Mouse (Mus musculus): ENCODE data around the gene H2bfm. TPM values are rescaled to one million over a fixed set of nuclear protein-coding genes. Genes with fewer than 3 reads are reported as not detected.
"Not testable (repeated sequence)": the region's sequence is repeated elsewhere in the genome, so short reads cannot be mapped to it uniquely, and the experiment has no call there.

The H2bfm gene
- total RNA-seq (2015) (not detected in 2 replicates), total RNA-seq (2017) (not detected in 2 replicates)

DNA sequence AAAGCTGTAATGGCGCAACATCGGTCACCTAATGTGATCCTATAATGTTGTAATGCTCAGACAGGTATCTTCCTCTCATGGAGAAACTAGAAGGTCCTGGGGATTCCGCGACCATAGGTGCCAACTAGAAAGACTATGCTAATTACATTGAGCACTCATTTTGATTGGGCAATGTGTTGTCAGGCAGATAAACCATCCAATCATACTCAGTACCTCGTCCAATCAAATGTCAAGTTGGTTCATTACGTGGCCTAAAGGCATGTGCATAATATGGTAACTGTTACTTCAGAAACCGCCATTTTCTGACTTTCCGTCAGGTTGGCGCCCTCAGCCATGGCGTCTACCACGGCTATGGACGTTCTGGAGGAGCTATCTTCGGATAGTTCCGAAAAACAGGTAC is at the start of gene H2bfm:
Gene H2bfm (plus strand): TSS at position 295 of the 400 bp plus-strand sequence.
- ATAC-seq (replicated peaks; ENCODE audit: poor library complexity): no peak

DNA sequence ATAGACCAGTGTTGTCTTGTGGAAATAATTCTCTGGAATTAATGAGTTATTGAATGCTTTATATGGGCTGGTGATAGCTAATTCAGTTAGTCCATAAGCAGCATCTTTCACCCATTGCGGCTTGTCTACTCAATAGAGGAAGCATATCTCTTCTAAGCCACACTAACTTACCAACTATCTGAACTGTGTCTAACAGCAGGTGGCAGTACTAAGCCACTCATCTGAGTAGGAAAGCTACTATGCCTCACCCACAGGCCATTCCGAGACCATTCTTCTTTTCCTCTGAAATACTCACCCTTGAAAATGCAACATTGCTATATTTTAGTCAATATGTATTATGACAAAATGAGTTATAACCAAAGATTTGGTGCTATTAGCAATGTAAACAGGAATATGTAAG is 31.4 kb upstream of the H2bfm start:
- peak; percentile 90 for ATAC-seq (replicated peaks; ENCODE audit: poor library complexity)

- no peak for ATAC-seq (replicated peaks; ENCODE audit: poor library complexity)
Observed at GRCm38 (mm10) chrX:136904369-136904768, 22.8 kb upstream of the H2bfm start.

DNA sequence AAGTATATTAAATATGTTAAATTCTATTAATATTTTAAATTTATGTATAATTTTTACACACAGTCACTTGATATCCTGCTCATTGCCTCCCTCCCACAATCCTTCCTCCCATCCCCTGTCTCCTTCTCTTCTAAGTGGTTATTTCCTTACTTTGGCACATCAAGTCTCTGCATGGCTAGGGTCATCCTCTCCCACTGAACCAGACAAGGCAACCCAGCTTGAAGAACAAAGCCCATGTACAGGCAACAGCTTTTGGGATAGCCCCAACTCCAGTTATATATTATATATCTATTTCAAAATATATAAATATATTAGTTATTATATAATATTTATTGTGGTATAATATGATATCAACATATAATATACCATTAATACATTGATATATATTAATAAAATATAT is 1.3 kb upstream of the H2bfm start:
- no peak for ATAC-seq (replicated peaks; ENCODE audit: poor library complexity)

- no peak for ATAC-seq (replicated peaks; ENCODE audit: poor library complexity)
Observed at GRCm38 (mm10) chrX:136937985-136938384, 10.9 kb downstream of the H2bfm start.

DNA sequence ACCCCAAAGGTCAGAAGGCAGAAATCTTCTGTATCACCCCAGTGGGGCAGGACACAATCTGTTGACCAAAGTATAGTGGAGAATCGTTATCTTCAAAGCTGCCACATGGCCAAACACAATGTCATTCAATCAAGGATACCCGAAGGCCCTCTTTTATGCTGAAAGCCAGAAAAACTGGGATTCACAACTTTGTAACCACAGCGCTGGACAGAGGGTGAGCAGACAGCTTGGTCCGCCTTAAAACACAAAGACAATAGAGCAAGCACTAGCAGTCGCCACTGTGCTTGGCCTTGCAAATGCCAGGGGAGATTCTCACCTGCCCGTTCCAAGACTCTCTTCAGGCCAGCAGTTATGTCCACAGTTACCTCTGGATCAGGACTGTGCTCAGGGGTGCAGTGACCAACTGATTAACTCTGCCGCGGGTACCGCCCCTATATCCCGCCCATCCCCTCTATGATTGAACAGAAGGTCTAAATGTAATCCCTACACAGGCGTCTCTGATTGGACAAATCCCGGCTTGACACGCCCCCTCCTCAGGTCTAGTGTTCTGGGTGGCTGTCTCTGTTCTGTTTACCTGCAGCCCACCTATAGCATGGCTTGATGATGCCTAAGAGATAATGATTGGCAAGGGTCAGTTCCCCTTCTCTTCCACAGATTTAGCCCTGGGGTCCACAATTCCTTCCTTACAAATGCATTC is 30.6 kb downstream of the H2bfm start:
- ATAC-seq (replicated peaks; ENCODE audit: poor library complexity): peak; percentile 91

GRCm38 (mm10) chrX:136958300-136958699 is 31.2 kb downstream of the H2bfm start:
- not testable (repeated sequence) for ATAC-seq (replicated peaks; ENCODE audit: poor library complexity)

- peak; percentile 70 for ATAC-seq (replicated peaks; ENCODE audit: poor library complexity)
Observed at GRCm38 (mm10) chrX:136959688-136960087, 32.6 kb downstream of the H2bfm start.

GRCm38 (mm10) chrX:136975397-136975796 is 48.3 kb downstream of the H2bfm start, which contains the start of gene Tmsb15b2:
Gene Tmsb15b2 (minus strand): TSS chrX:136975497.
- not testable (repeated sequence) for ATAC-seq (replicated peaks; ENCODE audit: poor library complexity)

DNA sequence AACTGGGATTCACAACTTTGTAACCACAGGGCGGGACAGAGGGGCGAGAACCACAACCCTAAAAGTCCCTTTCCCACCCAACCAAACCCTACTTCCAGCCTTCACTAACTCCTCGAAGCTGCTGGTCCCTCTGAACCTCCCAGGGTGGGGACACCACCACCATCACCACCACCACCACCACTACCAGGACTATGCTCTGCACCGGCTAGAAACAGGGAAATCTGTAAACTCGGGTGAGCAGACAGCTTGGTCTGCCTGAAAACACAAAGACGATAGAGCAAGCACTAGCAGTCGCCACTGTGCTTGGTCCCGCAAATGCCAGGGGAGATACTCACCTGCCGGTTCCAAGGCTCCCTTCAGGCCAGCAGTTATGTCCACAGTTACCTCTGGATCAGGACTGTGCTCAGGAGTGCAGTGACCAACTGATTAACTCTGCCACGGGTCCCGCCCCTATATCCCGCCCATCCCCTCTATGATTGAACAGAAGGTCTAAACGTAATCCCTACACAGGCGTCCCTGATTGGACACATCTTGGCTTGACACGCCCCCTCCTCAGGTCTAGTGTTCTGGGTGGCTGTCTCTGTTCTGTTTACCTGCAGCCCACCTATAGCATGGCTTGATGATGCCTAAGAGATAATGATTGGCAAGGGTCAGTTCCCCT is 49.4 kb downstream of the H2bfm start, which contains the start of the genes Tmsb15l and Tmsb15b1:
Gene Tmsb15l (minus strand): TSS at position 446 of the 661 bp plus-strand sequence.
Gene Tmsb15b1 (minus strand): TSS at position 451 of the 661 bp plus-strand sequence.
- ATAC-seq (replicated peaks; ENCODE audit: poor library complexity): peak; percentile 98

Other genes starting within 250 kb of the H2bfm start
- 0.83 and 1.3 TPM in 2 replicates for gene Tceal1, start 219.3 kb upstream of the H2bfm start, total RNA-seq (2015)
- 0.33 and 0.88 TPM in 2 replicates for gene Tceal1, start 219.3 kb upstream of the H2bfm start, total RNA-seq (2017)
- 250 and 251 TPM in 2 replicates for gene Morf4l2, start 183.6 kb upstream of the H2bfm start, total RNA-seq (2015)
- 707 and 925 TPM in 2 replicates for gene Morf4l2, start 183.6 kb upstream of the H2bfm start, total RNA-seq (2017)
- not detected in 2 replicates for gene Glra4, start 147.2 kb upstream of the H2bfm start, total RNA-seq (2015)
- not detected in 2 replicates for gene Glra4, start 147.2 kb upstream of the H2bfm start, total RNA-seq (2017)
- gene Plp1, start 104.7 kb upstream of the H2bfm start, total RNA-seq (2015): 2.4 and 3.9 TPM in 2 replicates
- 0.71 and 1.0 TPM in 2 replicates for gene Plp1, start 104.7 kb upstream of the H2bfm start, total RNA-seq (2017)
- gene Rab9b, start 58.6 kb upstream of the H2bfm start, total RNA-seq (2015): not detected in 2 replicates
- gene Rab9b, start 58.6 kb upstream of the H2bfm start, total RNA-seq (2017): not detected in 2 replicates
- gene Tmsb15b2, start 48.2 kb downstream of the H2bfm start, total RNA-seq (2015): 22.4 and 28.2 TPM in 2 replicates
- not detected in 2 replicates for gene Tmsb15b2, start 48.2 kb downstream of the H2bfm start, total RNA-seq (2017)
- gene Tmsb15l, start 49.5 kb downstream of the H2bfm start, total RNA-seq (2015): 5.6 and 6.3 TPM in 2 replicates
- 24.7 TPM in 2 replicates for gene Tmsb15l, start 49.5 kb downstream of the H2bfm start, total RNA-seq (2017)
- gene Tmsb15b1, start 49.5 kb downstream of the H2bfm start, total RNA-seq (2015): 5.8 and 8.2 TPM in 2 replicates
- 11.0 and 13.1 TPM in 2 replicates for gene Tmsb15b1, start 49.5 kb downstream of the H2bfm start, total RNA-seq (2017)
- gene Zcchc18, start 65.8 kb downstream of the H2bfm start, total RNA-seq (2015): not detected in 2 replicates
- gene Zcchc18, start 65.8 kb downstream of the H2bfm start, total RNA-seq (2017): 0.14 and 0.25 TPM in 2 replicates
- 8.4 TPM in 2 replicates for gene Slc25a53, start 111.0 kb downstream of the H2bfm start, total RNA-seq (2015)
- gene Slc25a53, start 111.0 kb downstream of the H2bfm start, total RNA-seq (2017): 4.8 and 12.2 TPM in 2 replicates
- gene Fam199x, start 122.3 kb downstream of the H2bfm start, total RNA-seq (2015): 5.6 and 5.9 TPM in 2 replicates
- gene Fam199x, start 122.3 kb downstream of the H2bfm start, total RNA-seq (2017): 9.3 and 11.7 TPM in 2 replicates
- not detected in 2 replicates for gene Esx1, start 194.8 kb downstream of the H2bfm start, total RNA-seq (2015)
- gene Esx1, start 194.8 kb downstream of the H2bfm start, total RNA-seq (2017): not detected in 2 replicates